Mouse (Mus musculus) gonadal fat pad, adult 2 months (tissue): Measurements from ENCODE around the gene Irak2. TPM values are rescaled to one million over a fixed set of nuclear protein-coding genes. Genes with fewer than 3 reads are reported as not detected.
A peak's percentile ranks its signal among the peaks of the same experiment; 100 is the strongest.
"Not testable (repeated sequence)": the region's sequence is repeated elsewhere in the genome, so short reads cannot be mapped to it uniquely, and the experiment has no call there.

ENCODE experiments used
- DNase-seq: peaks from one replicate; pipeline ENCODE4 v3.0.0-alpha.2; 2012; ENCODE audit warnings: low read depth
- polyA plus RNA-seq: library from polyadenylated mRNA; depleted of rRNA; stranded (reverse); fragments of >200 nt; gene quantifications from 2 replicates; pipeline ENCODE4 v1.2.3, GENCODE M21; 2012

Gene Irak2
- polyA plus RNA-seq, 1 experiment = 49.0 TPM

- peak; percentile 78 for DNase-seq
Observed at GRCm38 (mm10) chr6:113696582-113697221, 58.4 kb downstream of the Irak2 start, which contains the start of gene Tatdn2. Tatdn2 (plus strand) TSS chr6:113697050.

GRCm38 (mm10) chr6:113697222-113698205, 59.2 kb downstream of the Irak2 start:
- no peak for DNase-seq

GRCm38 (mm10) chr6:113712718-113713117, 74.5 kb downstream of the Irak2 start:
- no peak for DNase-seq

GRCm38 (mm10) chr6:113713389-113713788, 75.1 kb downstream of the Irak2 start:
- not testable (repeated sequence) for DNase-seq

GRCm38 (mm10) chr6:113714276-113714675, 76.0 kb downstream of the Irak2 start:
- DNase-seq = no peak

GRCm38 (mm10) chr6:113714797-113715196, 76.5 kb downstream of the Irak2 start:
- no peak for DNase-seq

GRCm38 (mm10) chr6:113717541-113717940, 79.3 kb downstream of the Irak2 start:
- no peak for DNase-seq

- no peak for DNase-seq
Observed at GRCm38 (mm10) chr6:113719878-113720277, 81.6 kb downstream of the Irak2 start, which contains the start of gene Ghrl. Ghrl (minus strand) TSS chr6:113719880.

- no peak for DNase-seq
Observed at GRCm38 (mm10) chr6:113721061-113721460, 82.8 kb downstream of the Irak2 start.

- DNase-seq = no peak
Observed at GRCm38 (mm10) chr6:113728181-113728580, 89.9 kb downstream of the Irak2 start.

- DNase-seq = no peak
Observed at GRCm38 (mm10) chr6:113731296-113731695, 93.0 kb downstream of the Irak2 start.

- DNase-seq = no peak
Observed at GRCm38 (mm10) chr6:113737318-113738046, 99.2 kb downstream of the Irak2 start.

- DNase-seq = no peak
Observed at GRCm38 (mm10) chr6:113740236-113741217, 102.3 kb downstream of the Irak2 start, which contains the start of gene Sec13. Sec13 (minus strand) TSS chr6:113740743.

- no peak for DNase-seq
Observed at GRCm38 (mm10) chr6:113741425-113741824, 103.2 kb downstream of the Irak2 start.

- no peak for DNase-seq
Observed at GRCm38 (mm10) chr6:113742321-113742720, 104.1 kb downstream of the Irak2 start.

GRCm38 (mm10) chr6:113743111-113743510, 104.8 kb downstream of the Irak2 start:
- DNase-seq = no peak
